Mouse (Mus musculus) brain, embryonic 14.5 days (tissue): Measurements from ENCODE around the gene 4931409K22Rik.

Experiments
- CTCF ChIP-seq: fragments of 200-500 bp; IDR thresholded peaks from 2 replicates; pipeline ENCODE4 v1.5.1; 2012; ENCODE audit warnings: inconsistent platforms, mild to moderate bottlenecking, moderate library complexity, borderline replicate concordance; ENCODE audit not compliant: insufficient read depth, insufficient read length; ENCODE audit errors: extremely low read depth
- POLR2A ChIP-seq: fragments of 200-500 bp; IDR thresholded peaks from 2 replicates; pipeline ENCODE4 v1.6.1; 2012; ENCODE audit warnings: mild to moderate bottlenecking, inconsistent platforms, borderline replicate concordance; ENCODE audit not compliant: poor library complexity, insufficient read depth, insufficient read length, severe bottlenecking; ENCODE audit errors: extremely low read depth

- TF ChIP-seq CTCF, result no peak
- TF ChIP-seq POLR2A, result no peak
These were observed 5.3 kb downstream of the 4931409K22Rik start for GRCm38 (mm10) chr5:24551317-24551688.
